Mouse (Mus musculus) right cerebral cortex, postnatal 10 days (tissue): ENCODE data around the gene Olfr279.

ENCODE experiments used
- DNase-seq, 2 experiments: peaks; one replicate each; pipeline ENCODE4 v3.0.0; 2021; ENCODE audit warnings: low spot score in 2 of 2

Gene Olfr279

DNA sequence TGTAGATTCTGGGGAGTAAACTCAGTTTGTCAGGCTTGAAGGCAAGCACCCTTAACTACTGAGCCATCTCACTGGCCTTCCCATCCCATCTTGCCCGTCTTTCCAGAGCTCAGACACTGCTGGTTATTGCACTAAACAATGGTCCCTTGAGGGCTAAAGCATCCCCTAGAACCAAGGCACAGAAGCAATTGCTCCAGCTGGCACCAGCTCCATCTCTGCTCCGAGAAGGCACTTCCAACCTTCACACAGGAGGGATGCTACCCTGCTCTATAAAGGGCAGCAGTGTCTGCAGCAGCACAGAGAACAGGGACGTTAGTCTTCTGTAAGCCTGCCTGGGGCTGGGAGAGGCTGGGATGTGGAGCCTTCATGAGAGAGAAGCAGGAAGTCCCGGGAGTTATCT, at the start of gene Olfr279:
Gene Olfr279, plus strand, starts transcription at position 301 of the 400 bp plus-strand sequence.
- no peak for DNase-seq

DNA sequence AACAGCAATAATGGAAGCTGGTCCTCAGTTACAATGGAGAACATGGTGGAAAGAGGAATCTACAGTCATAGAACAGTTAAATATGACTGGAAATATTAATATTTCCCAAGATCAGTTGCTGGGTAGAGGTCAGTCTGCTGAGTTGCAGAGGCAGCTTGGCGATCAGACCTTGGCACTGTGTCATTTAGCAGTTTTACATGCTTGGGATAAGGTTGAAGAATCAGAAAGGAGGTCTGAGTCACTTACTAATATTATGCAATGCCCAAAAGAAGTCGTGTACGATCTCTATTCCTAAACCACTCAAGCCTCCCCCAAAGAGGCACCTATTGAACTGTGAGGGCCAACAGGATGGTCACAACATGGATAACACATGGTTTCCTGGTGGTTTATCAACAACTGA, 47.6 kb upstream of the Olfr279 start:
- DNase-seq: no peak

DNA sequence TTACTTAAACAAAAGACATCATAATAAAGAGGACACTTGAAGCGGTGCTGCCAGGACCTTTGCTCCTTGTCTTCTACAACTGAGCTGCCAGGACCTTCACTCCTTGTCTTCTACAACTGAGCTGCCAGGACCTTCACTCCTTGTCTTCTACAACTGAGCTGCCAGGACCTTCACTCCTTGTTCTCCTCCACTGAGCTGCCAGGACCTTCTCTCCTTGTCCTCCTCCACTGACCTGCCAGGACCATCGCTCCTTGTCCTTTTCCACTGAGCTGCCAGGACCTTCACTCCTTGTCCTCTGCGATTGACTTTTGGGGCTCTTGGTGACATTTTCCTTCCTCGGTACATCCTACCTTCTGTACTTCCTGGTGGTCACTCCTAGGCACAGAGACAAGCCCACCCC, 43.7 kb upstream of the Olfr279 start:
- no peak for DNase-seq

DNA sequence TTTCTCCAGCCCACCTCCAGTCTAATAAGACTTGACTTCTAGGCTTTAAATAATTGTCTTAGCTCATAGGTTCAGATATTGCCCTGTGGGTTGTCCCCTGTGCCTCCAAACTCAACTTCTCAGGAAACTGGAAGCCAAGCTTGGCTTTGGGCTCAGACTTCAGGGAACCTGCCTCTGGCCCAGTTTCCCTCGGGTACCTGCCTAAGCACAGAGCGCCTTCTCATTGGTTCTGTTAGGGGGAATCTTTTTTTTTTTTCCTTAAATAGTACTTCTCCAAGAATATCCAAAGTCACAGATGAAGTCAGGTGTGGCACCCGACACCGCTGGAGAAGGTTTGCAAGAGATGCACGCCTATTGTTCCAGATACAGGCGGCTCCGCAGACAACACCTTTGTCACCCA, 39.9 kb upstream of the Olfr279 start, which contains the start of gene Olfr281:
Gene Olfr281, plus strand, starts transcription at position 301 of the 400 bp plus-strand sequence.
- no peak for DNase-seq

DNA sequence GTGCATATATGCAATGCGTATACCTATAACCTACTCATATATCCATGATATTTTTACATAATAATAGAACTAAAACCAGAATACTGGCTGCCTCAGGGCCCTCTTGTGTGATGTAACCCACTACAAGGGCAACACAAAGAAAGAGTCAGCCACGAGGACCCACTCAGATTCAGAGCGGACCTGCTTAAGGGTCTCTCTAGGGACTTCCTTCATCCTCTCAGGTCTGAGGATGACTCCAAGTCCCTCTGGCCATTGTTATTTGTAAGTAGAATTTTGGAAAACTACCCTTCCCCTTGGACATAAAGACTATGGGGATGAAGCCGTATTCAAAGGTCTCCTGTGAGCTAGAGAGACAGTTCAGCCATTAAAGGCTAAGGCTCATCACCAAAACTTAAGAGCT, 22.6 kb upstream of the Olfr279 start, which contains the start of gene OR5BS1P:
Gene OR5BS1P, plus strand, starts transcription at position 301 of the 400 bp plus-strand sequence.
- DNase-seq: no peak

GRCm38 (mm10) chr15:98471539-98471938, 20.7 kb upstream of the Olfr279 start:
- DNase-seq: no peak

- DNase-seq: no peak
Measured at GRCm38 (mm10) chr15:98474958-98475357, 17.2 kb upstream of the Olfr279 start.

DNA sequence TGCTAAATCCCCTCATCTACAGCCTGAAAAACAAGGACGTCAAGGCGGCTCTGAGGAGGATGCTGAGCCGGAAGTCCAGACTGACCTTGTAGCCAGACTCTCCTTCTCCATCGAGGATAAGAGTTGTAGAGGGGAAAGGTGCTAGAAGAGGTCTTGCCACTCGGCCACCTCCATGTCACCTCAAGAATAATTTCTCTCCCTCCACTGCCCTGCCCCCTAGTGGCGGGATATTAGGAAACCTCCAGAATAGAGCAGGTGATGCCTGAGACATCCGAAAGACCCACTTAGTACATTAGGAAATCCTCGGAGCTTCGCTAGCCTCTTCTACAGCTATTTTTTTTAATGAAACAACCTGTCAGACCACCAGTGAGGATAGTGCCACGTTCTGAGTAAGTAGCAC, 16.8 kb upstream of the Olfr279 start:
- DNase-seq: peak in 1 of 2 experiments; percentile 47

GRCm38 (mm10) chr15:98476281-98476680, 15.9 kb upstream of the Olfr279 start:
- no peak for DNase-seq

- no peak for DNase-seq
Measured at GRCm38 (mm10) chr15:98479568-98480102, 12.6 kb upstream of the Olfr279 start.

DNA sequence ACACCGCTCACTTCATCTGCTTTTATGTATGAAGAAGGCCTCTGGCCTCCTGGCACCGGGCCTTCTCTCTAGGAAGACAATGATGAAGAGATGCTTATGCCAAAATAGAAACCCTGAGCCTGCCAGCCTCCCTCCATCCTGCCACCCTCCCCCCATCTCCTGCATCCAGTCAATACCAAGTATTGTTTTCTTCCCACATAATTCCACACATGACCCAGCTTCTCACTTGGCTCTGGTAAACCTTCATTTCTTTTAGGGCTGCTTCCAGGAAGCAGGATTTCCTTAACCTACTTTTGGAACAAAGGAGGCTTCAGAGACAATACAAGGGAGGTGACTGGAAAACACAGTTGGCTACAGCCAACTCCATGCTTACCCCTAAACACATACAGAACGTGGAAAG, 9.5 kb upstream of the Olfr279 start, which contains the start of gene Lalba:
Gene Lalba, minus strand, starts transcription at position 21 of the 400 bp plus-strand sequence.
- DNase-seq: no peak

DNA sequence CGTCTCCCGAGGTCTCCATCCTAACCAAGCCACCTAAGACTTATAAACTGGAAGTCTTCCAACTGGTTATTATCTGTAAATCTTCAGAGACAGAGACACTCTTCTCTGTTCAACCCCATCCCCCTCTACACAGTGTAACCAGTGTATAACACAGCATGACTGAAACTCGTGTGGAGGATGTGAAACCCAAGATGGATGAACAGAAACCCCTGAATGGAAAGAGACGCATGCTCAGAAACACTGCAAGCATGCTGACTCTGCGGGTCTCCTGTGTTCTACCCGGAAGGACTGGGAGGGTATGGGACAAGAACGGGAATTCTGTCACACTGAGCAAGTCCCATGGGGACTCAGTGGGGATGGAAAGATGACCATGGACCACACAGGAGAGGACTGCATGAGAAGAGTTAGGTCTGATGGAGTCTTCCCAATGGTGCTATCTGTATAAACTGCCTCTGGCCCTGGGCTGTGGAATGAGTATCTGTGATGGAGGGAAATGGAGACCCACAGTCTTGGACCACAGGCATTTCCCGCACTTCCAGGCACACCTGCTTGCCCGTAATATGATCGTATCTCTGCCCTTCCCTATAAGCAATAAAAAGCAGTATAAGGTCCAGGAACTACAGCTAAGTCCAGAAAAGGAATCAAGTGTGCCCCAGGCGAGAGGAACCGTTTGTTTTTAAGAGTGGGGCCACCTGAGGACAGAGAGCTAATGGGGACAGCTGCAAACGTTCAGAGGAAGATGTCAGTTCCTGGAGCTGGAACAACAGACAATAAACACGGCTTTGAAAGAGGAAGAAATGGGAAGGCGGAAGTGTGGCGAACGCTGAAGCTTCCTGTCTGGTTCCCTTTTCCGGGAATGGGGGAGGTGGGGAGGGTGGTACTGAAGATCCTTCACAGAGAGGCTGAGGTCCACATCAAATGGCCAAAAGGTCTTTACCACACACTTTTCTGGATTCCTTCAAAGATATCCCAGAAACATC, 8.0 kb upstream of the Olfr279 start:
- DNase-seq: peak; percentile 39 to 43

GRCm38 (mm10) chr15:98486433-98487021, 5.7 kb upstream of the Olfr279 start:
- DNase-seq: no peak

DNA sequence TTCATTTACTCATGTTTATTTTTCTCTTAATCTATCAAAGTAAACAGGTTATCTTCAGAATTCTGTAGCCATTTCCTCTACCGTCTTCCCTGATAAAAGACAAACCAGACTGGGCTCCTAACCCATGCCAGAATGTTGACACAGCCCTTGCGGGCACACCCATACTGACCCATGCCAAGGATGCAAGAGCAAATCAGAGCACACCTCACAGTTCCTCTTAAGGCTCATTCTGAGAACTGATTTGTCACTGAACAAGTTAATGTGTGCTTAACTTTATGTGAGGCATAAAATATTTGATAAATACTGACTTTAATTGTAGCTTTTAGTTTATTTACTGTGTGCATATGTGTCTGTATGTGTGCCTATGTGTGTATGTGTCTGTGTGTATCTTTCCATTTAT, 870 bp upstream of the Olfr279 start:
- no peak for DNase-seq

DNA sequence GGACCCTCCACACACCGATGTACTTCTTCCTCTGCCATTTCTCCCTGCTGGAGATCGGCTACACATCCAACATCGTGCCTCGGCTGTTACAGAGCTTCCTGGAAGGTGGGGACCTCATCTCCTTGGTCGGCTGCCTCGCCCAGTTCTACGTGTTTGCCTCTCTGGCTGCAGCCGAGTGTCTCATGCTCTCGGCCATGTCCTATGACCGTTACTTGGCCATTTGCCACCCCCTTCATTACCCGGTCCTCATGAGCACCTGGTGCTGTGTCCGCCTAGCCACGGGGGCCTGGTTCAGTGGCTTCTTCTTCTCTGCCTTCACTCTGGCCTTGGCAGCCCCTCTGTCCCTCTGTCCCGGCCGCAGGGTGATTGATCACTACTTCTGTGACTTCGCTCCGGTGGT, 5.4 kb downstream of the Olfr279 start:
- DNase-seq: no peak

GRCm38 (mm10) chr15:98503317-98503716, 11.1 kb downstream of the Olfr279 start:
- no peak for DNase-seq

GRCm38 (mm10) chr15:98504514-98504913, 12.3 kb downstream of the Olfr279 start:
- peak; percentile 68 to 79 for DNase-seq

DNA sequence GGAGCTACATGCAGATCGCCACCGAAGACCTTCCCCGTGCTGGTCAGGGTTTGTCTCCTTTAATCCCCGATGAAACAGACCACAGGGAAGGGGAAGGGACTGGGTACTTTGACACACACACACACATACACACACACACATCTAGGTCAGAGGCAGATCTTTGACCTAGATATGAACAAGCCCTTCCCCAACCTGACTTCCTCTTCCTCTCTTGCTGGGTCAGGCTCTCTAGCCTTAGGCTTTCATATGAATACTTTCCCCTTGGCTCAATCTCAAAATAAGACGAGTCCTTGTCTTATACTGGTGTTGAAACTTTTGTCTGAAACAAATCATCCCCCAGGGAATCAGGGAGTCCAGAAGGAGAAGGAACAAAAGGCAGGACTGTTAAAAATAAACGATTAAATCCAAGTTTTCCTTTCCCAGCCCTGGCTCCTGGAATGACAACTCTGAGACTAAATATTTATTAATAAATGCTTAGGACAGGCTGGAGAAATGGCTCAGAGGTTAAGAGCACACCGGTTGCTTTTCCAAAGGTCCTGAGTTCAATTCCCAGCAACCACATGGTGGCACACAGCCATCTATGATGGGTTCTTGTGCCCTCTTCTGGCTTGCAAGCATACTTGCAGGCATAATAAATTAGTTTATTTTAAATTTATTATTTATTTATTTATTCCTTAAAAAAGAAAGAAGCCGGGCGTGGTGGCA, 14.2 kb downstream of the Olfr279 start:
- DNase-seq: no peak

DNA sequence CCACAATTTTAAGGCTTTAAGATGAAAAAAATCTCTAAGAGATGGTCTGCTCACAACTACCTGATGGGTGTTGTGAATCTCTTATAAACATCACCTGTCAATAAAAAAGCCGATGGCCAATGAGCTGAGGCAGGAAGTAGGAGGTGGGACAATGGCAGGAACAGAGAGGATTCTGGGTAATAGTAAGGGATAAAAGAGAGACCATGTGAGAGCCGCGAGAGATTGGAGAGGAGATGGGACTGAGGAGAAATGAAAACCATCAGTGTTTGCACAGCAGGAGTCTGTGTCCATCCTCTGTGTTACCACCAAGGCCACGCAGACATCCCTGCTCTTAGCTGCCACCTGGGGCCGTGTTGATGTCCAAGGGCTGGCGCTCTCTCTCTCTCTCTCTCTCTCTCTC, 15.1 kb downstream of the Olfr279 start:
- no peak for DNase-seq

DNA sequence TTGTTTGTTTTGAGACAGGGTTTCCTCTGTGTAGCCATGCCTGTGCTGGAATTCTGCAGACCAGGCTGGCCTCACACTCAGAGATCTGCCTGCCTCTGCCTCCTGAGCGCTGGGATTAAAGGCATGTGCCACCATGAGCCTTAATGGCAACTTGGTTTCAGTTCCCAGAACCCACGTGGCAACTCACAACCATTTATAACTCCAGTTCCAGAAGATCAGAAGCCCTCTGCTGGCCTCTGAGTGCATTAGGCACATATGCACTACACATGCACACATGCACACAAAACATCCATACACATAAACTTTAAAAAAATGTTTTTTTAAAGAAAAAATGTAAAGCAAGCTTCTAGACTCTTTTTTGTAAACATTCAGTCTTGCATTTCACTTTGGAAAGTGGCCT, 17.2 kb downstream of the Olfr279 start:
- no peak for DNase-seq

- DNase-seq: peak; percentile 67 to 80
Measured at GRCm38 (mm10) chr15:98510438-98511385, 18.5 kb downstream of the Olfr279 start.
